Comparison of ENCODE assay signal across 9 mouse cellular contexts in genomic region chr6:30357561-30358177, GRCm38 (mm10). TPM values are rescaled to one million over a fixed set of nuclear protein-coding genes. Genes with fewer than 3 reads are reported as not detected.
DNase-seq lines count a peak whose midpoint lies in the region; ATAC-seq and TF ChIP-seq lines count a peak whose summit lies in the region.
"Had no signal": no experiment of that assay in that cellular context is flagged by ENCODE, and none has a peak within 500 bp of the region (broad histone marks: within the 10 kb centered on the region; RNA-seq: fewer than 3 reads in every experiment).

No protein-coding gene starts in this region.

- no peak overlapping the region for H3K27ac ChIP-seq in ES-E14 (ENCODE audit: insufficient read depth, low read depth, low read length, poor library complexity, severe bottlenecking)
- no peak overlapping the region for H3K27ac ChIP-seq in forebrain, embryonic 11.5 days (ENCODE audit: low read depth, low read length)
- H3K27ac ChIP-seq: midbrain, embryonic 12.5 days had no signal

- H3K27me3 ChIP-seq in forebrain, embryonic 11.5 days (ENCODE audit: control insufficient read depth, insufficient read depth, low read length) = no peaks in the 10 kb centered on the region
- H3K27me3 ChIP-seq: midbrain, embryonic 12.5 days had no signal

- H3K9me3 ChIP-seq in ES-E14 (ENCODE audit: control insufficient read depth, insufficient read depth, low read depth, low read length) = no peaks in the 10 kb centered on the region
- no peaks in the 10 kb centered on the region for H3K9me3 ChIP-seq in forebrain, embryonic 11.5 days (ENCODE audit: control insufficient read depth, low read length)
- H3K9me3 ChIP-seq: midbrain, embryonic 12.5 days had no signal

- peaks cover 2% of the 10 kb centered on the region in 2 experiments; a peak in 1 of 4 replicates for H3K4me1 ChIP-seq in ES-E14 (ENCODE audit: control insufficient read depth in 2 of 2, insufficient read depth in 2 of 2, low read length in 2 of 2, poor library complexity in 1 of 2)
- H3K4me1 ChIP-seq in forebrain, embryonic 11.5 days (replicated peaks; ENCODE audit: control insufficient read depth, insufficient read depth, low read length) = no peaks in the 10 kb centered on the region
- H3K4me1 ChIP-seq: midbrain, embryonic 12.5 days had no signal

- 0 out of 2 replicates have a peak, but pooled peaks have one; percentile 56 for ATAC-seq in forebrain, embryonic 11.5 days (replicated peaks; ENCODE audit: low FRiP score)

- intact Hi-C loops in heart, postnatal 36 days (cut with DNase I) = loop anchor here (1.0 to 5.0 kb wide), 5 partner anchors 55 to 504 kb away; no protein-coding TSS in a partner anchor

- in situ Hi-C loops in ES-E14 (cut with MboI; ENCODE audit: low sequenced_read_pairs in 2 of 2, unreplicated experiment in 2 of 2) = no loop called here

- no peaks in the 10 kb centered on the region for H3K36me3 ChIP-seq in ES-E14 (ENCODE audit: control insufficient read depth, insufficient read depth, low read length, poor library complexity, severe bottlenecking)
- no peaks in the 10 kb centered on the region for H3K36me3 ChIP-seq in forebrain, embryonic 11.5 days (ENCODE audit: control insufficient read depth, insufficient read depth, low read length)

- H3K9ac ChIP-seq in ES-E14 (ENCODE audit: insufficient read depth, low read depth, low read length, poor library complexity, severe bottlenecking) = no peak overlapping the region
- H3K9ac ChIP-seq in forebrain, embryonic 11.5 days (ENCODE audit: low read length) = no peak overlapping the region
- H3K9ac ChIP-seq: midbrain, embryonic 12.5 days had no signal

- DNase-seq in ES-E14 (ENCODE audit: low read depth, low spot score) = peak; percentile 78
- DNase-seq in brain, embryonic 18.5 days (ENCODE audit: low read depth, low spot score) = peak; percentile 40
- peak; percentile 86 for DNase-seq in forebrain, embryonic 11.5 days (ENCODE audit: low spot score)
- DNase-seq in heart, postnatal 36 days = peak; percentile 83 to 88
- peak; percentile 86 to 91 for DNase-seq in layer of hippocampus, postnatal 10 days (ENCODE audit: low spot score in 2 of 2)
- peak; percentile 82 for DNase-seq in lung, postnatal 14 days
- peak; percentile 68 for DNase-seq in retina, postnatal 7 days (ENCODE audit: low read depth, low spot score)
- DNase-seq in urinary bladder, postnatal 25 days (ENCODE audit: low spot score) = peak; percentile 58

- 24% methylated on average over 9 of the region's 9 CpGs for WGBS in forebrain, embryonic 11.5 days

- H3K4me2 ChIP-seq in forebrain, embryonic 11.5 days (ENCODE audit: low read depth, low read length, severe bottlenecking) = no peak overlapping the region
- H3K4me2 ChIP-seq: midbrain, embryonic 12.5 days had no signal

- no peak overlapping the region for H3K4me3 ChIP-seq in ES-E14 (ENCODE audit: insufficient read depth in 1 of 2, low read depth in 1 of 2, low read length in 2 of 2, poor library complexity in 1 of 2, severe bottlenecking in 1 of 2)
- no peak overlapping the region for H3K4me3 ChIP-seq in forebrain, embryonic 11.5 days (ENCODE audit: low read depth, low read length)
- H3K4me3 ChIP-seq: midbrain, embryonic 12.5 days had no signal

TF ChIP-seq in ES-E14, 5 proteins besides CTCF, POLR2A, EP300 and RAD21:
- TF ChIP-seq ZNF384 (IDR thresholded peaks at IDR 0.05; ENCODE audit: low read depth, low read length) (no peak), ZC3H11A (IDR thresholded peaks at IDR 0.05; ENCODE audit: borderline replicate concordance, low read depth, low read length) (peak; percentile 93), HCFC1 (IDR thresholded peaks at IDR 0.05; ENCODE audit: borderline replicate concordance, insufficient read depth, low read length) (no peak), CHD2 (IDR thresholded peaks at IDR 0.05; ENCODE audit: low read depth, low read length) (no peak), MAFK (IDR thresholded peaks at IDR 0.05; ENCODE audit: insufficient read depth, low read depth, low read length) (no peak)

RNA-seq across cellular contexts. Expression of gene Zc3hc1, which starts 33.2 kb away (rescaled TPM):
- total RNA-seq in ES-E14 (2012; rRNA removed) = 50.5 and 64.4 TPM in 2 replicates
- polyA plus RNA-seq in forebrain, embryonic 11.5 days (2014; fragmentation: Nextera tagmentation; extraction: Ambion mirVana) = 71.2 and 74.0 TPM in 2 replicates
- 10 to 100 TPM; 14.7 to 14.8 TPM for total RNA-seq in heart, postnatal 36 days (2021)
- total RNA-seq in layer of hippocampus, postnatal 10 days (2021) = 10 to 100 TPM; 27.4 to 27.6 TPM

RNA-seq across cellular contexts. Expression of gene Klhdc10, which starts 44.0 kb away (rescaled TPM):
- 44.2 and 48.9 TPM in 2 replicates for total RNA-seq in ES-E14 (2012; rRNA removed)
- polyA plus RNA-seq in forebrain, embryonic 11.5 days (2014; fragmentation: Nextera tagmentation; extraction: Ambion mirVana) = 33.0 and 37.4 TPM in 2 replicates
- total RNA-seq in heart, postnatal 36 days (2021) = 10 to 100 TPM; 50.6 to 55.2 TPM
- 100 to 1,000 TPM; 132 to 157 TPM for total RNA-seq in layer of hippocampus, postnatal 10 days (2021)

RNA-seq across cellular contexts. Expression of gene Ube2h, which starts 53.3 kb away (rescaled TPM):
- total RNA-seq in ES-E14 (2012; rRNA removed) = 9.9 and 16.6 TPM in 2 replicates
- 50.1 and 51.8 TPM in 2 replicates for polyA plus RNA-seq in forebrain, embryonic 11.5 days (2014; fragmentation: Nextera tagmentation; extraction: Ambion mirVana)
- 10 to 100 TPM; 70.9 to 74.9 TPM for total RNA-seq in heart, postnatal 36 days (2021)
- 10 to 100 TPM; 94.0 to 96.5 TPM for total RNA-seq in layer of hippocampus, postnatal 10 days (2021)
